Mouse (Mus musculus) E14TG2a.4 (cell line): ENCODE measurements around the gene Gm10260.
A peak's percentile ranks its signal among the peaks of the same experiment; 100 is the strongest.

Experiments
- H3K27me3 ChIP-seq: 2 replicates; pipeline ENCODE4 v1.6.1; 2014; ENCODE audit warnings: low read length, control low read depth; ENCODE audit not compliant: insufficient read depth
- H3K36me3 ChIP-seq: 2 replicates; pipeline ENCODE4 v1.6.1; 2014; ENCODE audit warnings: low read length, control low read depth; ENCODE audit not compliant: insufficient read depth
- H3K4me1 ChIP-seq: replicated peaks from 2 replicates; pipeline ENCODE4 v1.6.1; 2014; ENCODE audit warnings: low read depth, low read length, control low read depth
- H3K4me3 ChIP-seq: replicated peaks from 2 replicates; pipeline ENCODE4 v1.5.1; 2014; ENCODE audit warnings: mild to moderate bottlenecking, low read length
- H3K9me3 ChIP-seq: 2 replicates; pipeline ENCODE4 v1.6.1; 2014; ENCODE audit warnings: low read length, control low read depth
- CTCF ChIP-seq: conservative IDR thresholded peaks from 2 replicates; pipeline ENCODE4 v1.5.1; 2014; ENCODE audit warnings: low read length
- NANOG ChIP-seq: IDR thresholded peaks from 2 replicates; pipeline ENCODE4 v1.6.1; 2014; ENCODE audit warnings: borderline replicate concordance, low read length, mixed read lengths
- POU5F1 ChIP-seq: IDR thresholded peaks from 2 replicates; pipeline ENCODE4 v1.6.1; 2014; ENCODE audit warnings: low read length, borderline replicate concordance

Gm10260 gene

DNA sequence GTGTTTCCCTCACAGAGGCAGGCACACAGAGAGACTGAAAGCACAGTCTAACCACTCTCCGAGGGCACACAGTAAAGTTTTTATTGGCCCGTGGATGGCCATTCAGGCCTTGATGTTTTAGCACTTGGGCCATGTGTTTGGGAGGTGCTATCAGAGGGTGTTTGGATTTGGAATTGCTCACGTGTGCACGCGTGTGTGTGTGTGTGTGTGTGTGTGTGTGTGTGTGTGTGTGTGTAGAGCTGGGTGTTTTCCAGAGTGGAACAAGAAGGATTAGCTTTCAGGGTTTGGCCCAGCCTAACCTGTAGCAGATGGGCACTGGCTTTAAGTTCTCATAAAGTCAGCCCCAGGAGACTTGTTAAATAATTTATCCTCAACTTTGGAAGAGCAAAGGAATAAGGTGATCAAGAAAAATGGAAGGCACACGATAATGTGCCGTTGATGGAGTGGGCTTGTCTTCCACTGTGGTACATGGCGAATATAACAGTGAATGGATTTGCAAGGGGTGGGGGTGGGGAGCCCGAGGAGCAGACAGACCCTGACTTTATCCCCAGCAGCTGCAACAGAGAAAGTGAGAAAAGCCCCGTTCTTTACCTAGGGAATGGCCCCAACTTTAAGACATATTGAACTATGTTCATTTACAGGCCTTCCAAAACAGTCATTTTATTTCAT is 24.9 kb upstream of the Gm10260 start:
- H3K27me3 ChIP-seq, result no peaks in the 10 kb centered on the region
- no peak overlapping the region for H3K4me3 ChIP-seq
- no peak for TF ChIP-seq CTCF
- TF ChIP-seq POU5F1, result no peak
- TF ChIP-seq NANOG, result no peak
- peaks cover 18% of the 10 kb centered on the region for H3K4me1 ChIP-seq
- no peaks in the 10 kb centered on the region for H3K9me3 ChIP-seq
- H3K36me3 ChIP-seq, result no peaks in the 10 kb centered on the region

DNA sequence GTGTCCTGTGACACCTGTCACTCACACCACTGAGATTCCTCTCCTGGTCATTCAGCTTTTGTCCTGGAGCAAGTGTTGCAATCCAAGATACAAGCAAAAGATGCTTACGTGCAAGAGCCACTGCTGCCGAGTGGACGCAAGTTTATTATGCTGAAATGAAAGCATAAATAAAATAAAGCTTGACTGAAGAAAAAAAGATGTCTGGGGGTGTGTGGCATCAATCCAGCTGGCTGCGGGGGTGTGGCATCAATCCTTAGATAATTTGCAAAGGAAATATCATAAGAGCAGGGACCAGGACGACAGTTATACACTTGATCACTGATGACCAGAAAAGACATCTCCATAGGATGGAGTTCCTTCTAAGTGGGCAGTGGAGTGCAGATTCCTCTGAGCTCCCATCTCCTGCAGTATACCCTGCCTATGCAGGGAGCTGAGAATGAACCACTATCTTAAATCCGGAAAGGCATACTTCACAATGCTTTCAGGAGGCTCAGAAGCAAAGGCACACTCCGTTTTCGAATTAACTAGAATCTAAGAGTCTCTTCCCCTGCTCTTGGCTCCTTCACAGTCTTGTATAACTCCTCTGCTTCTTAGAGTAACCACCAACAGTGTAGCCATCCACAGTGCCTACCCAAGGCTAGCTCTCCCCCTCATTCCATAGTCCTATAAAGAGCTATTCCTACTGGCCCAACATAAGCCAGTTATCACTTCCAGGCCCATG is 23.2 kb upstream of the Gm10260 start:
- Histone ChIP-seq H3K9me3 (no peaks in the 10 kb centered on the region), H3K36me3 (no peaks in the 10 kb centered on the region), H3K27me3 (no peaks in the 10 kb centered on the region; the same call in 1 of the 2 replicates), H3K4me3 (no peak overlapping the region), H3K4me1 (peaks cover 18% of the 10 kb centered on the region)
- TF ChIP-seq POU5F1, result no peak
- TF ChIP-seq CTCF, result no peak
- no peak for TF ChIP-seq NANOG

DNA sequence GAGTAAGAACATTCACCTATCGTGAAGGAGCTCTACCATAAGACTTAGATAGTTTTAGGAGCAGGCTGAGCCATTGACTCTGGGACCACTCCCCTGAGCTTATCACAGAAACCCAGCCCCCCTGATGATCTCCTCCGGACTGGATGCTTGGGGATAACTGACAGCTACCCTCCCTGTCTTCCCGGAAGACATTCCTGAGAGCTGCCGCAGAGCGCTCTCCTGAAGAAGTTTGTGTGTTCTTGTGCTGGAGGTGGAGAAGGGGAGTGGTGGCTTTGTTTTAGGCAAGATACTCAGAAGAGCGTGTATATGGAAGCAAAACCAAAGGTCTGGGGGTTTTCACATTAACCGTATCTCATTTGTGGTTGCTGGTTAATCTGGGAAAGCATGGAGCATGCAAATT is 21.6 kb upstream of the Gm10260 start:
- H3K27me3 ChIP-seq, result no peaks in the 10 kb centered on the region; the same call in 1 of the 2 replicates
- no peaks in the 10 kb centered on the region for H3K36me3 ChIP-seq
- H3K4me1 ChIP-seq, result peaks cover 18% of the 10 kb centered on the region
- 0 out of 2 replicates have a peak overlapping the region, but pooled peaks have one; percentile 3 for H3K4me3 ChIP-seq
- TF ChIP-seq CTCF, result no peak
- no peak for TF ChIP-seq POU5F1
- no peak for TF ChIP-seq NANOG
- H3K9me3 ChIP-seq, result no peaks in the 10 kb centered on the region

DNA sequence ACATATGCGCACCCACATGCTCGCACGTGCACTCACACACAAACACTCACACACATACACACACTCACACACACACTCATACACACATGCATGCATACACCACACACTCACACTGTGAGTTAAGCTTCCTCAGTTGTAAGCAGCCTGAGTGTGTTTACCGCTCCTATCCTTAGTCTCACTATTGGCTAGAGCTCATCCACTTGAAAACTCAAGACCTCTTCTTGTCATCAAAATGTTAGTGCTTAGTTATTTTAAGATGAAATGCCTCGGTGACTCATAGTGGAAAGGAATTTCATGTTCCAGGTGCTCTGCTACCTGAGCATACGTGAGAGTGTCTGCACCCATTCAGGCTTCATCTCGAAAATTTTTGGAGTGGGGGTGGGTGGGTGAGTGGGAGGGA is 21.2 kb upstream of the Gm10260 start:
- no peaks in the 10 kb centered on the region for H3K9me3 ChIP-seq
- no peaks in the 10 kb centered on the region; the same call in 1 of the 2 replicates for H3K27me3 ChIP-seq
- no peak overlapping the region for H3K4me3 ChIP-seq
- peaks cover 18% of the 10 kb centered on the region for H3K4me1 ChIP-seq
- TF ChIP-seq CTCF (no peak), NANOG (no peak), POU5F1 (no peak)
- no peaks in the 10 kb centered on the region for H3K36me3 ChIP-seq

DNA sequence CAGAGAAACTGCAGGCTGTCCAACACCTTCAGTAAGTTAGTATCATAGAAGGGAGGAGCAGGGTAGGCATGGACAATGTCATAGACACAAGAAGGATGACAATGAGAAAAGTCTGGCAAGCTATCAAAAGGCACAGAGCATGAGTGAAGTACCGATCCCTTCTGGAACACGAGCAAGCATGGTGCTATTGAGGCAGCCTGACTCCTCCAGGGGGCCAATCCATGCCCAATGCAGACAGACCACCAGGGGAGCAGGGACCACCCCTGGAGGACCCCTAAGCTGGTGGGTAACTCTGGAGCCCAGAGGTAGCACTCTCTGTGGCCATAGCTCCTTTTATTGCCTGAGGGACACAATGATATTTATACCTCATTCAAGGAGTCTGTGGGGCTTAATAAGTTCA is 20.1 kb upstream of the Gm10260 start:
- H3K4me1 ChIP-seq, result peaks cover 18% of the 10 kb centered on the region
- H3K27me3 ChIP-seq, result no peaks in the 10 kb centered on the region; the same call in 1 of the 2 replicates
- no peak overlapping the region for H3K4me3 ChIP-seq
- H3K36me3 ChIP-seq, result no peaks in the 10 kb centered on the region
- no peaks in the 10 kb centered on the region for H3K9me3 ChIP-seq
- TF ChIP-seq CTCF (no peak), NANOG (no peak), POU5F1 (no peak)

DNA sequence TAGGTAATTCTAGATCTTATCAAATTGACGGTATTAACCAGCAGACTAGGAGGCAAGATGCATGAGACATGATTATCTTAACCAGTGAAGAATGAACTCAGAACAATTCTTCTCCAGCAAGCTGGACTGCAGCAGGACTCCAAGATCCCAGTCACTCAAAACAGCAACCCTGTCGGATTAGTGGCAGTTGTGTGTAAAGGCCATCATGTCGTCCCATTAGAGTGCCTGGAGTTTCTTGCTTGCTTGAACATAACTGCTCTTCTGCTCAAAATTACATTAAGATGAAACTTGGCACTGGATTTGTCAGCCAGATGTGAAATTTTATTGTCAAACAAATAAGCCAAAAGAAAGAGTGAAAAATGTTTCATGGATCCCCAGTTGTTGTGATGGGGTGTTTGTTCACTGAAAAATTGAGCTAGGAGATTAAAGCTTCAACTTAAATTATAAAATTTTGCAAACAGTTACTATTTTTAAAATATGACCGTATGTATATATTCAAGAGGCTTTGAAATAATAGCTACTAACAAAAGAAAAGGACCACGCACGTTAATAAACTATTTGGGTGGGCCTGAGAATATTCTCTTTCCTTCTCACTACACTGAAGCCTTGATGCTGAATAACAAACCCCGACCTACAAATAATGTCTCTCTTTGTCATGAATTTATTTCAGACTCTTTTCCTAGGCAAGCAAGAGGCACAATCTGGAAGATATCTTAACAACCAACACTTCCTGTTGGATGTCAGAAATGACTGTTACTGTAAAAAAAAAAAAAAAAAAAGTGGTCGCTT is 19.4 kb upstream of the Gm10260 start:
- peaks cover 18% of the 10 kb centered on the region for H3K4me1 ChIP-seq
- H3K9me3 ChIP-seq, result no peaks in the 10 kb centered on the region
- TF ChIP-seq NANOG, result no peak
- H3K27me3 ChIP-seq, result peaks cover 3% of the 10 kb centered on the region; the same call in 1 of the 2 replicates
- H3K36me3 ChIP-seq, result no peaks in the 10 kb centered on the region
- H3K4me3 ChIP-seq, result no peak overlapping the region

DNA sequence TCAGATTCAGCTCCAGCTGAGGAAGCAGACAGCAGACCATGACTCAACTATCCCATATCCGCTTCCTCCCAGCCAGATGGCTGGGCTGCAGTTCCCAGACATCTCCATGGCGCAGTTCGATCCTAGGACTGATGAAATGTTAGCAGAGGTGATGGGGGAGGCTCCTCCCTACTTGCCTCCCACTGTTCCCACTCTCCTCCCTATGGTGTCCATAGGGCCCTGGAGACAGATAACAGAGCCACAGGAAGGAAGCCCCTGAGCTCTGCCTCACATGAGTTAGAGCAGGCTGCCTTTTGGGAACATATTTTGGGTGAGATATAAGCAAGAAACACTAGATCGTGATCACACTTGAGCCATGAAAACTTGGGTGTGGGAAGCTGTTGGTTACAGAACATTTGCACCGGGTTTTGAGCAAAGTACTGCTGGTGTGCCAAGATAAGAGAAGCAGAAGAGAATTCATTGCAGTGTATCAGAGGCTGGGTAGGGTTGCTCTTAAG is 18.3 kb upstream of the Gm10260 start:
- TF ChIP-seq POU5F1 (no peak), CTCF (no peak), NANOG (no peak)

DNA sequence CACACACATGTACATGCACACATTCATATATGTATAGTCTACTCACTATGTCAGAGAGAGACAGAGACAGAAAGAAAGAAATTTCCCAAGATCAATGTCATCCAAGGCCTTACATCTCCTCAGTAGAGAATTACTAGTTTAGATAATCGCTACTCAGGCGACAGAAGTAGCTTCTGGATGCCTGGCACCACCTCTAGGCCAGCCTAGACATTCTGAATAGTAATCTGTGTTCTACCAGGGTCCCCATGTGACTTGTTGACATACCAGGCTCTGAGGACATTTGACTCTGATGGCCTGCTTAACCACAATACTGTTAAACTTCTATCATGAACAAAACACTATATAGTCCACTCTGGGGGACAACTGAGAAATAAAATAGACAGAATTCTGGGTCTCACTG is 17.2 kb upstream of the Gm10260 start:
- Histone ChIP-seq H3K9me3 (no peaks in the 10 kb centered on the region), H3K4me1 (peaks cover 16% of the 10 kb centered on the region), H3K36me3 (no peaks in the 10 kb centered on the region), H3K27me3 (peaks cover 6% of the 10 kb centered on the region; the same call in 1 of the 2 replicates), H3K4me3 (no peak overlapping the region)
- TF ChIP-seq CTCF (no peak), POU5F1 (no peak), NANOG (no peak)

More for the DNA sequence above, 18.3 kb upstream of the Gm10260 start:
- peaks cover 3% of the 10 kb centered on the region; the same call in 1 of the 2 replicates for H3K27me3 ChIP-seq
- no peak overlapping the region for H3K4me3 ChIP-seq
- no peaks in the 10 kb centered on the region for H3K36me3 ChIP-seq
- H3K4me1 ChIP-seq, result peaks cover 18% of the 10 kb centered on the region
- H3K9me3 ChIP-seq, result no peaks in the 10 kb centered on the region
